Mouse (Mus musculus): ENCODE measurements around the gene Def8. TPM values are rescaled to one million over a fixed set of nuclear protein-coding genes. Genes with fewer than 3 reads are reported as not detected.
"Not testable (repeated sequence)": the region's sequence is repeated elsewhere in the genome, so short reads cannot be mapped to it uniquely, and the experiment has no call there.

Def8 gene
- total RNA-seq, 1 experiment from 2014 or later, result 6.2 TPM

DNA sequence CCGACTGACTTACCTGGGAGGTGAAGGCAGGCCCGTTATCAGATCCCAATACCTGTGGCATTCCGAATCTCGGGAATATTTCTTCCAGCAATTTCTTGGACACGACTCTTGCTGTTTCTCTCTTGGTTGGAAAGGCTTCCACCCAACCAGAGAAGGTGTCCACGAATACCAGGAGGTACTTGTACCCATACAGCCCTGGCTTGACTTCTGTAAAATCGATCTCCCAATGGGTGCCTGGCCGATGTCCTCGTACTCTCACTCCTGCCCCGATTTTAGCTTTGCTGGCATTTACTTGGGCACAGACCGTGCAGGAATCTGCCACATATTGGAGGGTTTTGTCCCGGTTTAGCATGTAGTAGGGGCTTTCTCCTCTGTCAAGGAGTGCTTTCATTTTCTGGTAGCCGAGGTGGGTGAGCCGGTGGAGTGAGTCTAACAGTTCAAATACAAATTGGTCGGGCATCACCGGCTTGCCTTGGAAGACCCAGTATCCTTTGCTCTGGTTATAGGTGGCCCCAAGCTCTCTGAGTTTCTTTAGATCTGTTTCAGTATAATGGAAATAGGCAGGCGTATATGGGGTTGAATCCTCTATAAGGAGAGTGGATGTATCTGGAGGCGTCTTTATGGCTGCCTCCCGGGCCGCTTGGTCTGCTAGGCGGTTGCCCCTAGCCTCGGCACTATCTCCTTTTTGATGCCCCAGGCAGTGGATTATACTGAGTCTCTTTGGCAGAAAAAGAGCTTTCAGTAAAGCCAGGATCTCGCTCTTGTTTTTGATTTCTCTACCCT is 5.8 kb downstream of the Def8 start:
- no peak for ATAC-seq (ENCODE audit: extremely low read depth, insufficient number of reproducible peaks, low FRiP score, poor library complexity, severe bottlenecking)

DNA sequence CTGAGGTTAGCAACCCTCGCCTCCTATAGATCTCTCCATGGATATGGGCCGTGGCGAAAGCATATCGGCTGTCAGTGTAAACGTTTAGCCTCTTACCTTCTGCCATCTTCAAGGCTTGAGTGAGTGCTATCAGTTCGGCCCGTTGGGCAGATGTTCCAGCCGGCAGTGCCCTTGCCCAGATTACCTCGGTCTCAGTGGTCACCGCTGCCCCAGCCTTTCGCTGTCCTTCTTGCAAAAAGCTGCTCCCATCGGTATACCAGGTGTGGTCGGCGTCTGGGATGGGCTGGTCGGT is 6.3 kb downstream of the Def8 start:
- ATAC-seq (ENCODE audit: extremely low read depth, insufficient number of reproducible peaks, low FRiP score, poor library complexity, severe bottlenecking), result not testable (repeated sequence)

DNA sequence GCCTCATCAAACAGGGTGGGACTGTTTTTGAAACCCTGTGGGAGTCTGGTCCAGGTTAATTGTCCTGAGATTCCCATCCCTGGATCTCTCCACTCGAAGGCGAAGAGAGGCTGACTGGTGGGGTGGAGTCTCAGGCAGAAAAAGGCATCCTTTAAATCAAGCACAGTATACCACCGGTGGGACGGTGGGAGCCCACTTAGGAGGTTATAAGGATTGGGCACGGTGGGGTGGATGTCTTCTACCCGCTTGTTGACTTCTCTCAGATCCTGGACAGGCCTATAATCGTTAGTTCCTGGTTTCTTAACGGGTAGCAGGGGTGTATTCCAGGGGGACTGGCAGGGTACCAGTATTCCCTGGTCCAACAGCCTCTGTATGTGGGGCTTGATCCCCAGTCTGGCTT is 7.6 kb downstream of the Def8 start:
- not testable (repeated sequence) for ATAC-seq (ENCODE audit: extremely low read depth, insufficient number of reproducible peaks, low FRiP score, poor library complexity, severe bottlenecking)

DNA sequence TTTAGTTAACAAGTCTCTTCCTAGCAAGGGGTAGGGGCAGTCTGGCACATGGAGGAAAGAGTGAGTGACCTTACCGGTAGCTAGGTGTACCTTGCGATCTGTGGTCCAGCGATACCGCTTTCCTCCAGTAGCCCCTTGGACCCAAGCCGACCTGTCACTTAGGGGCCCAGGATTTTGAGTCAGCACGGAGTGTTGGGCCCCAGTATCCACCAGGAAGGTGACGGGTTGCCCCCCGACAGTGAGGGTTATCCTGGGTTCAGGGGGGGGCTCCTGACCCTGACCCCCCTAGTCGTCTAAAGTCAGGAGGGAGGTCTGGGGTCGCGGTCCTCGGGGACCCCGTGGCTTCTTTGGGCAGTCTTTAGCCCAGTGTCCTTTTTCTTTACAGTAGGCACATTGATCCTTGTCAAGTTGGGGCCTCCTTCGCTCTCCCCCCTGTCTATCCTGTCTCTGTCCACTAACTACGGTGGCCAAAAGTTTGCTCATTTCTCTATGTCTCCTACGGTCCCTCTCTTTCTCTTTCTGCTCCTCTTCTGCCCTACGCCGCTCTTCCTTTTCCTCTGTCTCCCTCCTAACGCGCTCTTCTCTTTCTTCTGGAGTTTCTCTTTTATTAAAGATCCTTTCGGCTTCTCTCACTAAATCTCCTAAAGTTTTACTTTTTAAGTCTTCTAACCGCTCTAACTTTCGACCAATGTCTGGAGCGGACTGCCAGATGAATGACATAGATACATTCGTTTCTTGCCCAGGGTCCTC is 8.5 kb downstream of the Def8 start:
- no peak for ATAC-seq (ENCODE audit: extremely low read depth, insufficient number of reproducible peaks, low FRiP score, poor library complexity, severe bottlenecking)

DNA sequence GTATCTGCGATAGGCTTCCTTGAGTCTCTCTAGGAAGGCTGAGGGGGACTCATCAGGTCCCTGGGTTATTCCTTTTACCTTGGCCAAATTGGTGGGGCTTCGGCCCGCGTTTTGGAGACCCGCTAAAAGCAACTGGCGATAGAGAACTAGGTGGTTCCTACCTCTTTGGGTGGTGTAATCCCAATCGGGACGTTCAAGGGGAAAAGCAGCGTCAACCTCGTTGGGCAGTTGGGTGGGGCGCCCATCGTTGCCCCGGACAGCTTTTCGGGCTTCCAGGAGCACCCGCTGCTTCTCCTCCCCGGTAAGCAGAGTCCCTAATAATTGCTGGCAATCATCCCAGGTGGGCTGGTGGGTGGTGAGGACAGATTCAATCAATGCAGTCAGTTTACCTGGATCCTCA is 9.1 kb downstream of the Def8 start:
- ATAC-seq (ENCODE audit: extremely low read depth, insufficient number of reproducible peaks, low FRiP score, poor library complexity, severe bottlenecking), result no peak

DNA sequence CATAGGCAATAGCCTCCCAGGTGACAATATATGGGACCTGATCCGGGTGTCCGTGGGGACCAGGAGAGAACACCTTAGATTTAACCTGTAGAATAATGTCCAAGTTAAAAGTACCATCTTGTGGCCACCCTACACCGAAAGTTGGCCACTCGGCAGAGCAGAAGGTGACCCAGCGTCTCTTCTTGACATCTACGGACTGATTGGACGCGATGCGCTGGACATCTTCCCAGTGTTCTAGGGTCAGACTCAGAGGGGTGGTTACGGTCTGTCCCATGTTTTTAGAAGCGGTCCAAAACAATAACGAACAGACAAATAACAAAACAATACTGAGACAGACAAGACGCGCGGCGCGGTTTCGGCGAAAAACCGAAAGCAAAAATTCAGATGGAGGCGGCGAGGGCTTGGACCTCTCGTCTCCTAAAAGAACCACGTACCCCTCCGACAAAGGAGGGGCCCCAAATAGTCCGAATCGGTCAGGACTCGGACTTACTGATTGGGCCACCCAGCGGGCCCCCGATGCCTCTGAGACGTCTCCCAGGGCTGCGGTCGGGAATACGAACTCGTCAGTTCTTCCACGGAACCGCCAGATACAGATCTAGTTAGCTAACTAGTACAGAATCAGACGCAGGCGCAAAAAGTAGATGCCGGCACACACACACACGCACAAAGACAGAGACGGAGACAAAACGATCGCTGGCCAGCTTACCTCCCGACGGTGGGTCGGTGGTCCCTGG is 10.1 kb downstream of the Def8 start:
- ATAC-seq (ENCODE audit: extremely low read depth, insufficient number of reproducible peaks, low FRiP score, poor library complexity, severe bottlenecking), result not testable (repeated sequence)

DNA sequence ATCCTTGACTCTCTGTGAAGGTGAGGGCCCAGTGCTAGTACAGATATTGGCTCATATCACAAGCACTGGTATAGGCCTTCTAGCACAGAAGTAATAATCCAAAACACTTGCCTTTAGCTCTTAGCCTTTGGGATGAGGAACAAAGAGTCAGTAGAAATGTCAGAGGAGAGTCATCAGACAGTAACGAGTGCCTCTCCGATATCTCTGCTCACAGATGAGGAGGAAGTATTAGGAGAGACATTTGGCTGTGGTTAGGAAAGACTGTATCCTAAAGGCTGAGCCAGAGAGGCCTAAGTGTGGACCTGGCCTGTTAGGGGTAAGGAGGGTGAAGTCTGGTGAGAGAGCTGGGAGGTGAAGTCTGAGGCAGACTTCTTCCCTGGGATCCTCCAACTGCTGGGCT is 18.5 kb downstream of the Def8 start:
- ATAC-seq (ENCODE audit: extremely low read depth, insufficient number of reproducible peaks, low FRiP score, poor library complexity, severe bottlenecking), result no peak

DNA sequence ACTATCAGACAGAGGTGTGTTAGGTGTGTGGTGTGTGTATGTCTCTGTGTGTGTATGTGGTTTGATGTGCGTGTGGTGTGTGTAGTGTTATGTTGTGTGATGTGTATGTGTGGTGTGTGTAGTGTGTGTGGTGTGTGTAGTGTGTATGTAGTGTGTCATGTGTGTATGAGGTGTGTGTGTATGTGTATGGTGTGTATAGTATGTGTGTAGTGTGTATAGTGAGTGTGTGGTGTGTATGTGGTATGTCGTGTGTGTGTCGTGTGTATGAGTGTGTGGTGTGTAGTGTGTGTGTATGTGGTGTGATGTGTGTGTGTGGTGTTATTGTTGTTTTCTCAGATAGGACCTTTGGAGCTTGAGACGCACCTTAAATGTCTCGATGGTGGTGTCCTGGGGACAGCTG is 19.0 kb downstream of the Def8 start:
- no peak for ATAC-seq (ENCODE audit: extremely low read depth, insufficient number of reproducible peaks, low FRiP score, poor library complexity, severe bottlenecking)

DNA sequence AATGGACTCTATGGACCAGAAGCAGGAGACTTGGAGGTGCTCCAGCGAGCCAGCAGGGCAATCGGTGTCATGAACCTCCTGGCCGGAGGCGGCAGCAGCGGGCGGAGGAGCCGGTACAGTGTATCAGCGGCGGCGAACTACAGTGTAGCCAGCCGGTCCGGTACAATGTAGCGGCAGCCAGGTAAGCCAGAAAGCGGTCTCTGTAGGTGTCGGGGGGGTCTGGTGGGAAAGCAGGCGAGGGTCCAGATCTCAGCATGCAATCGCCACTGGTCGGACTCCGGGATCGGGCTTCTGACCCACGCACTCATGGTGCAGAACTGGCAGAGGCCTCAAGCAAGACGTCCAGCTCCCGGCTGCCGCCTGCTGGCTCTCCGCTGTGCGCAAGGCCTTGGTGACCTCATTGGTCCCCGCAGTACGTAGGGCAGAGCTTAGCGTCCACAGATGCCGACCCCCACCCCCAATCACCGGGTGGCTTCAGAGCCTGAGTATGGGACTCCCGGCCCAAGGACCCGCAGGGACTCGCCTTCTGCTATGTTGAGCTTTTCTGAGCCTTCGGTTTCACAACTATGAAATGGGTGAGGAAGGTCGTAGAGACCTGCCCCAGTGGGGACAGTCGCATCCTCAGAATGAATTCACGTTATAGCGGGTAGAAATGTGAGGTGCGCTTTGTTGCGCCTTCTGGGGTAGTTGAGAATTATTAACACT is 19.7 kb downstream of the Def8 start:
- ATAC-seq (ENCODE audit: extremely low read depth, insufficient number of reproducible peaks, low FRiP score, poor library complexity, severe bottlenecking), result peak; percentile 88

DNA sequence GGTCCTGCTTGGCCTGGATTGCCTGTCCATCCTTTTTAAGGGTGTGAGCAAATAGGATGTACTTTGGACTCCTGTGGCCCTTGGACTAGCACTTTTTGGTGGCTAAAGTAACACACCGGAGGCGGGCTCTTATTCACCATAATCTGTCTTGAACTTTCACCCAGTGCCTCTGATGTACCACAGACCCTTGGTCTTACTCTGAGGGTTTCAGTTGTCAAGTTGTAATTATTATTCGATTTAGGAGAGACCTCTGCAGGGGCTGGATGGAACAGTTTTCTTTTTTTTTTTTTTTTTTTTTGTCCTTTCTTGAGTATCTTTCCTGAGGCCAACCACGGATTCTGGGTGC is 20.2 kb downstream of the Def8 start:
- no peak for ATAC-seq (ENCODE audit: extremely low read depth, insufficient number of reproducible peaks, low FRiP score, poor library complexity, severe bottlenecking)

DNA sequence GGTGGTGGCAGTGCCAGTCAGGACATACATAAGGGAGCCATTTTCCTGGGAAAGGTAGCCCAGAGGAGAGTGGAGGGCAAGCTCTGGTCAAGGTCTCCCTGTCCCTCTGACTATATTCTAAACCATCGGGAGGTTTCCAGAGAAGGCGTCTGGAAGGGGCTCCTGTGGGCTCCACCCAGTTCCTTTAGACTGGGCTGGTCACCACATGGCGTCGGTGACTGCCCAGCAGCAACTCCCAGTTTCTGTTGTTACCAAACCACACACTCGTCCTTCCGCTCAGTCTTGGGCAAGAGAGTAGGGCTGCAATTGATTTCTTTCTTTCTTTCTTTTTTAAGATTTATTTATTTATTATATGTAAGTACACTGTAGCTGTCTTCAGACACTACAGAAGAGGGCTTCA is 20.8 kb downstream of the Def8 start:
- ATAC-seq (ENCODE audit: extremely low read depth, insufficient number of reproducible peaks, low FRiP score, poor library complexity, severe bottlenecking), result no peak

DNA sequence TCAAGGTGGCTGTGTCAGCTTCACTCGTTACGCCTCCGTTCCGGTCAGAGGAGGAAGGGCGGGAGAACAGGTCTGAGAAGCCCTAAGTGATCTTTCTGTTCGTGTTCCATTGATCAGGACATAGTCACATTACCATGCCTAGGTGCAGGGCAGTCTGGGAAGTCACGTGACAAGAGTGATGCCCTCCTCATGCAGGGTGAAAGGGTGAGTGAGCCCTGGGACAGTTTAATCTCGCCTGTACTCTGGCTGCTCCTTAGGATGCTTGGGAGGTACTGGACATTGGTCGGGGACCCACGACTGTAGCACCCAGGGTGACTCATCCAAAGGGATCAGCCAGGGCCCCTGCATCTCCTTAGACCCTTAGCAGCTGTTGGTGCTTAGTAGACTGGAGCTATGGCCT is 22.7 kb downstream of the Def8 start:
- no peak for ATAC-seq (ENCODE audit: extremely low read depth, insufficient number of reproducible peaks, low FRiP score, poor library complexity, severe bottlenecking)

DNA sequence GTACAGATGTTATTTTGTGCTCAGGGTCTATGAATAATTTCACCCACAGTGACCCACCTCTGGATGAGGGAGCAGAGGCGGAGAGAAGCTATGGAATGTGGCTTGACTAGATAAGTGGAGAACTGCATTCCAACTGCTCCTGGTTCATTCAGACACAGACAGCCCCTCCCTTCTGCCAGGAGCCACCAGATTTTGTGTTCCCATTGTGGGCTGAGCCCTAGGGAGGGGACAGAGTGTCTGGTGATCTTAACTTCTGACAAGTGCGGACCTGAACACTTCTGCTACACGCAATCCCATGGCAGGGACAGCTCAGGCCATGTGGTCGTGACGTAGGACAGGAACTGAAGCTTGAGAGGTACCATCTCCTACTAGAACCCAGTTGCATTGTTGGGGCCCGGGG is 23.5 kb downstream of the Def8 start:
- ATAC-seq (ENCODE audit: extremely low read depth, insufficient number of reproducible peaks, low FRiP score, poor library complexity, severe bottlenecking), result no peak

DNA sequence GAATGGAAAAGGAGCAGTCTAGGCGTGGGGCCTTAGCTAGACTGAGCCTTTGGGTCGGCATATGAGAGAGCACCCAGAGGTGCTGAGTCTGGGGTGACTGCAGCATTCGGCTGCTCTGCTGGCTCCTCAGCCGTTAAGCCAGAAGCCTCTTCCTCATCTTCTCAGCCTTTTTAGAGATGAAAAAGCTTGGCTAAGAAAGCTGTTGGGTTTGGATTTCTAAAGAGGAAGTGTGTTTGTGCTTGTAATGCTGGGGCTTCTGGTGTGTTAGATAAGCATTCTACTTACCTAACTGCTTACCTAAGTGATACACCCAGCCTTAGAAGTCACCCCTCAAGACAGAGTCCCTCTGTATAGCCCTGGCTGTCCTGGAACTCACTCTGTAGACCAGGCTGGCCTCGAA is 27.5 kb downstream of the Def8 start:
- ATAC-seq (ENCODE audit: extremely low read depth, insufficient number of reproducible peaks, low FRiP score, poor library complexity, severe bottlenecking), result no peak

DNA sequence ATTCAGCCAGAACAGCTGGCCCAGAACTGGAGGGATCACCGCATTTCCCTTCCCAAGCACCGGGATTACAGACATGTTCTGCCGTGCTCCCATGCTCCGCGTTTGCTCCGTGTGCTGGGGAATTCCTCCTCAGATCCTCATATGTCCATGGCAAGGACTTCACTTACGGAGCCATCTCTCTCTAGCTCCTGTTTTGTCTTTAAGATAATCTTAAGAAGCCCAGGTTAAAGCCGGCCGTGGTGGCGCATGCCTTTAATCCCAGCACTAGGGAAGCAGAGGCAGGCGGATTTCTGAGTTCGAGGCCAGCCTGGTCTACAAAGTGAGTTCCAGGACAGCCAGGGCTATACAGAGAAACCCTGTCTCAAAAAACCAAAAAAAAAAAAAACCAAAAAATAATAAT is 28.4 kb downstream of the Def8 start:
- not testable (repeated sequence) for ATAC-seq (ENCODE audit: extremely low read depth, insufficient number of reproducible peaks, low FRiP score, poor library complexity, severe bottlenecking)

DNA sequence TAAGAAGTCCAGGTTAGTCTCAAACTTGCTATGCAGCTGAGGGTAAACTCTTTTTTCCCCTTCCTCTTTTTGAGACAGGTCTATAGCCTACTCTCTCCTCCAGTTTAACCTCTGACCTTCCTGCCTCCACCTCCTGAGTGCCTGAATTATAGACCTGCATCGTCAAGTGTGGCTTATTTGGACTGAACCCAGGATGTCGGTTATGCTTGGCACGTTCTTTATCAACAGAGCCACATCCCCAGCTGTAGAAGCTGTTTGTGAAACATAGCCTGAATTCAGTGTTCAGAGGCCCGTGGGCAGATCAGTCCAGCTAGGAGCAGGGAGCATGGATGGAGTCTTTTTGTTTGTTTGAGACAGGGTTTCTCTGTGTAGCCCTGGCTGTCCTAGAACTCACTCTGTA is 28.8 kb downstream of the Def8 start:
- no peak for ATAC-seq (ENCODE audit: extremely low read depth, insufficient number of reproducible peaks, low FRiP score, poor library complexity, severe bottlenecking)

DNA sequence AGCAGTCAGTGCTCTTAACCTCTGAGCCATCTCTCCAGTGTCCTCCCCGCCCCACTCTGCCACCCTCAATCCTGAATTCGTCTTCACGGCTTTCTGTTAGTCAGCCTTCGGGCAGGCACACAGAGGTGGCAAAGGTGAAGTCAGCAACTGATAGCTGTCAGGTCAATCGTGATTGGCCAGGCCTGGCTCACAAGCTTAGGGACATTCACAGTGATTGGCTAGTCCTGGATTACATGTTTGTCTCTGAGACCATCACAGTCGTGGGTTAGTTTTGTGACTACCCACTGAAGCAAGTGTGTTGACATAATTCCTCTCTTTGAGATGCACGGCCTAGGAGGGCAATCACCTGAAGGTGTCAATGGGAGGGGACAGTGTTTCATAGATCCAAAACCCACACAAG is 30.0 kb downstream of the Def8 start:
- ATAC-seq (ENCODE audit: extremely low read depth, insufficient number of reproducible peaks, low FRiP score, poor library complexity, severe bottlenecking), result no peak

DNA sequence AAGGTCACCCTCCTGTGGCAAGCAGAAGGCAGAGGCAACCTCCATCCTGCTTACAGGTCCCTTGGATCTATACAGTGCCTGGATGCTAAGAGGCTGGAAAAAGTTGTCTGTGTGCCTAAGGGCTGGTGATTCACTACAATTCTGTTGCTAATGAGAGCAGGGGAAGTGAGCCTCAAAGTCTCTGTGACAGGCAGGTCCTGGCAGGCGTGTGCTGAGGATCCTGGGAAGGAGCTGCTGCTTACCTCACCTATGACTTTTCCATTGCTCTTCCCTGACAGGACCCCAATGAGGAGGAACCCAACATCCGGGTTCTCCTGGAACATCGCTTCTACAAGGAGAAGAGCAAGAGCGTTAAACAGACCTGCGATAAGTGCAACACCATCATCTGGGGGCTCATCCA is 30.6 kb downstream of the Def8 start:
- no peak for ATAC-seq (ENCODE audit: extremely low read depth, insufficient number of reproducible peaks, low FRiP score, poor library complexity, severe bottlenecking)

DNA sequence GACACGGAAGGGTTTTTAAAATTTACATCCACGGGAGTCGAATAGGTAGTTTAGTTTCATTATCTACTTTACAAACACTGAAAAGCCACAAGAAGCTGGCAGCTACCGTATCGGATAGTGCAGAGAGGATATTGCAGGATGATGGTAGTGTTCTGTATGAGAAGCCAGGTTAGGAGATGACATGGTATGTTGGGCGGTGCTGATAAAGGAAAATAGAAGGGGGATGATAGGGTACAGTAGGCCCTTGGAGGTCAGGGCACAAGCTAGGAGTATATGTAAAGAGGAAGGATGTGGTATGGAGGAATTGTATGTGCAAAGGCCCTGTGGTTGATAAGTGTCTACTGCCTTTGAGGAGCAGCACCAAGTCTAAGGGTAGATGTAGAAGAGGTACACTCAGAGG is 31.2 kb downstream of the Def8 start:
- ATAC-seq (ENCODE audit: extremely low read depth, insufficient number of reproducible peaks, low FRiP score, poor library complexity, severe bottlenecking), result no peak

DNA sequence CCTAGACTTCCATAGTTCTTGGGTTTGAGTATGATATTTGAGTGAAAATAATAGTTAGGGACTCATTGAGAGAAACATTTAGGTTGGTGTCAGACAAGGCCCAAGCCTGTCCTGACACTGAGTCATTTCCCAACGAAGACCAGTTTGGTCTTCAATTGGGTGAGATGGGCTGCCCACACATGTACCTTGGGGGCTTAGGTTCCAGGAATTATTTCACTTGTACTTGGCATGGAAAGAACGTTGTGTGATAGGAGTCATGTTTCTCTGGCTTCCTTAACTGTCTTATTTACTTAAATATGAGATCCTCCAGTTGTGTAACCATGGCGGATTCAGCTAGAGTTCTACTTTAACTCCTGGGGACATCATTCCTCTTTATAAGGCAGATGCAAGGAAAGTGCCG is 40.3 kb downstream of the Def8 start:
- no peak for ATAC-seq (ENCODE audit: extremely low read depth, insufficient number of reproducible peaks, low FRiP score, poor library complexity, severe bottlenecking)

All from neutrophil, adult 5-6 weeks (primary cell).